Mouse (Mus musculus): Measurements from ENCODE around the gene Prkd1.

Prkd1 gene

DNA sequence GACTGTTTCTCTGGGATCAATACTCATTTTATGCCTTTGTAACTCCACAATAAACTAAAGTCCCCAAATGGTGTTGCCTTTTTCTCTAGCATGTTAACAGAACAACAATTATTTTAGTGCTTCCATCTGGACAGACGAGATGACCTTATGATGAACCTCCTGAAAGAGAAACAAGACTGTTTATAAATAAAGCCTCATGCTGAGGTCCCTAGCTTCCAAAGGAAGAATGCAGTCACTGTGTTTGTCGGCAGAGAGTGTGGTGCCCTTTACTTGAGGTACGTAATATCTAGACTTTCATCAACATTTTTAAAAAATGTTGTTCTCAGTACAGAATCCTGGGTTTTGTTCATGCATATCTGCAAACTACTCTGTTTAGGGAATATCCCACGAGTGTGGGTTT, 90.7 kb downstream of the Prkd1 start:
- peak; percentile 70 for DNase-seq (ENCODE audit: inconsistent ontology term)

DNA sequence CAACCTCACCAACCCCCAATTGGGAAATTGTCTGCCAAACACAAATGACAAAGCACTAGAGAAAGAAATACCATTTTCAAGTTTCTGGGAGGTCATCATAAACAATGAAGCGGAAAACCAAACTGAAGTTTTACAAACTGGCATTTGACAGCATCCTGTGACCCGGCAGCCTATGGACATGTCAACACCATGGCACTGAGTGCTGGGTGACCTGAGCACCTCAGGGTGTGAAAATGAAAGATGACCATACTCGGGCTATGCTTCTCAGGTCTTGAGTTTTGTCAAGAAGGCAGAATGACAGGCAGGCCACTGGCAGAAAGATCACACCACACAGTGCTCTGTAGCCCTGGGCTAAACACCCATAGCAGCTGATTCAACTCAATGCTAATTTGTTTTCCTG, 94.7 kb downstream of the Prkd1 start:
- DNase-seq (ENCODE audit: inconsistent ontology term) = no peak

DNA sequence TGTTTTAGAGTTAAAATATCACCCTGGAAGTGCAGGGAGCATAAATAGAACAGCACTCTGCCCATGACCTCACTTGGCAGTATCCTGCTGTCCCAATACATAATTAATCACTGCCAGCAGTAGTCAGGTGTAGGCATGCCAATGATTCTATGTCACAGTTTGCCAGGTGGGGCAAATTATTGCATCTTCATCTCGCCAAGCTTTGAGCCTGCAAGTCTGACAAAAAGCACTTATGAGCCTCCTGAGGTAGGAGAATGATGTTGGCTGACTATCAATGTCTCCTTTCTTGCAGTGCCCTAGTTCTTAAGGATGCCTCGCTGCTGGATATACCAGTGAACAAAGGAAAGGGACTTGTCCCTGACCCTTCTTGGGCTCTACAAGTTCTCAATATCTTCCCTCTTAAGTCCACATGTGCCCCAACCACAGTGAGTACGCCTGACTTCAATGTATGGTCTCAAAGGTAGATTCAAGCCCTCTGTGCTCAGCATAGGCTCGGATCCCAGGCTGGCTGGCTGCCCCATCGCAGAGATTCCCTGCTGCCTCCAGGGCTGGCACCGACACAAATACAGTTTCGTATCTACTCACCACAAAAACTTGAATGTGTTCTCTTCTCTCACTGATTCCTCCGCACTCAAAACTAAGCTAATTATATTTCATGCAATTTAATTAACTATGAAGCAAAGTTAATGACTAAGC, 98.9 kb downstream of the Prkd1 start:
- DNase-seq (ENCODE audit: inconsistent ontology term) = peak; percentile 82

DNA sequence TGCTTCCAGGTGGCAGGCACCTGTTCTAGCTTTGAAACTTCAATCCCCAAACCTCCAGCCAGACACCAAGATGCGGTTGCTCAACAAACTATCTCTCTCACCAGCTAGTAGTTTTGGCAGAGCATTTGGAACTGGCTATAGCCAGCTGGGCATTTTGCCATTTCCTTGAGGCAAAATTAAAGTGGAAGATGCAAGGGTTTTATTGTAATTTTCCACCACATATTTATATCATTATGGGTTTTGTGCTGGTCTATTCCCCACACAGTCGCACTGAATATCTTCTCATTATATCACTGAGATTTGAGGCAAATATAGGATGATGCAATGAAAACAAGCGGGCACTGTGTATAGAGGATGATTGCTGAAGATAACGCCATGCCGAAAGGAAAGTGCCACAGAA, 102.5 kb downstream of the Prkd1 start:
- DNase-seq (ENCODE audit: inconsistent ontology term) = peak; percentile 70

DNA sequence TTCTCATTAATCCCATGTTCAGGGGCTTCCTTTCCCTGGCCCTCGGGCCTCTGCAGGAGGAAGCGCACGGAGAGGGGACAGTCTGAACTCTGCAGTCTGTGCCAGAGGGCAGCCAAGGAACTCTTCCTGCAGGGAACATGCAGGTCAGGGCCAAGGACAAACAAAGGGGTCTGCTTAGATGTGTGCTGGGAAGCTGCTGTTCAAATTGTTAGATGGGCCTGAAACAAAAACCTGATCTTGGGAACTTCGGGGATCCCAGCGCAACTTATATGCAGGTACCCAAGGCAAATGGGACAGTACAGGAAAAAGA, 103.3 kb downstream of the Prkd1 start:
- no peak for DNase-seq (ENCODE audit: inconsistent ontology term)

DNA sequence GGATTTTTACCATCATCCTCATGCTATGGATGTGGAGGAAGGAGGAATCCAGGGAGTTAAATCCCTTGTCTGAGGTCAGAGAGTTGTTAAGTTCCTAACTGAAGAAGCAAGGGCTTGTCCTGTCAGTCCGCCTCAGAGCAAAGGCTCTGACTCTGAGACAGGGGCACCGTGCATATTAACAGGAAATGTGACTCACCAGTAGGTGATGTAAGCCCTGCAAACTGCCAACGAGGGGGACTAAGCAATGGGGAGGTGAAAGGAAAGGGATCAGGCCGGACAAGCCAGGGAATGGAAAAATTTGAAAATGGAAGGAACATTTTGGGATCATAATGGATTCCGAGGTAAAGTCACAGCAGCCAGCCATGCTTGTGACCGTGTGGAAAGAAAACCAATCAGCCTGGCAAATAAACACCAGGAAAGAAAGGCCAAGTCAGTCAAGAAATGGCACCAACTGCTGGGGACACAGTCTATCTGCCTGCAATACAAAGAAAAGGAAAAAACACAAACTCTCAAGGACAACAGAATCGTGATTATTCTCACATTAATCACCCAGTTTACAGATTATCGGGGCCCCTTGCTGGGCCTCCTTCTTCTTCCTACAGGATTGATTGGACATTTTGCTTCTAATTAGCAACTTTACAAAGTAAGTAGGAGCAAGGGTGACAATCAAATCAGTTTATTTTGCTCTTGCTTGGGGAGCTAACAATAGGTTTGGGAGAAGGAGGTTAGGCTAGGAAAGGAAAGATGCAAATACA, 103.9 kb downstream of the Prkd1 start:
- DNase-seq (ENCODE audit: inconsistent ontology term) = peak; percentile 73

DNA sequence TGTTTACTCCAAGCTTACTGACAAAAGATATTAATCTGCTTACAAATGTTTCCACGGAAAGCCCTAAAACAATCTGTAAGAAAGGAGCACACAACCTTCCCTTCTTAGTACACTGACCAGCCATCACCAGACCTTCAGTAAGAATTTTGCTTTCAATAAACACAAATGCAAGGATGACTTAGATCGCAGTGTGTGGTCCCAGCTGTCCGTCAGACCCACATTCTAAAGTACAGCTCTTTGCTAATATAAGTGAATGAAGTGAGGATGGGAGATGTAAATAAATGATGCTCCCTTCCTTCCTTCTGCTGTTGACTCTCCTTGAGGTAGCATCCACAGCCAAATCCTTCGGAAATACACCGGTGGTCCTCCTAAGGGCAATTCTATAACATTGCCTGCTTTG, 108.1 kb downstream of the Prkd1 start:
- no peak for DNase-seq (ENCODE audit: inconsistent ontology term)

DNA sequence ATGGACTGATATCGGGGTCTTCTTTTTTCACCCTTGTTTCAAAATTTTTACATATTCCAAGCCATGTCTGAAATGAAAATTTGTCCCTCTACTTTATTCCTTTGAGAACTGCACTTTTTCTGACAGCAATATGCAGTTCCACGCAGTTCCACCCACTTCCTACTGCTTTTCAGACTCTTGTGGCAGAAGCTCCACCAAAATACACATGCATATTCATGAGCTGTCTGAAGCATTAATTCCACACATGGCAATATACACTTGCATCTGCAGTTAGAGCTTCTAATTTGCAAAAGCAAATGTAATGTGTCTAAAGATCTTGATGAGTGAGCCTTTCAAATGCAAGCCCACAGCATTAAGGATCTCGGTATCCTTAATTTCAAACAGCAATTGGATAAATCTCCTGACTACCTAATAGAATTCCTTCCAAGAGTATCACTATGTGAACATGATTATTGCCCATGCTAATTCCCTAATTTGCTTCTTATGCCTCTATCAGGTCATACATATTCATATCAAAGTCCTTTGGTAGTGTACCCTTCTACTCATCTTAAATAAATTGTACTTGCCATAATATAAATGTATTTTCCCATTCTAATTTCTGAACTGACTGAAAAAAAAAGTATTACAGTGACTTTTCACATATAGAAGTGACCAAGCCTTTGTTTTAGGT, 110.5 kb downstream of the Prkd1 start:
- no peak for DNase-seq (ENCODE audit: inconsistent ontology term)

DNA sequence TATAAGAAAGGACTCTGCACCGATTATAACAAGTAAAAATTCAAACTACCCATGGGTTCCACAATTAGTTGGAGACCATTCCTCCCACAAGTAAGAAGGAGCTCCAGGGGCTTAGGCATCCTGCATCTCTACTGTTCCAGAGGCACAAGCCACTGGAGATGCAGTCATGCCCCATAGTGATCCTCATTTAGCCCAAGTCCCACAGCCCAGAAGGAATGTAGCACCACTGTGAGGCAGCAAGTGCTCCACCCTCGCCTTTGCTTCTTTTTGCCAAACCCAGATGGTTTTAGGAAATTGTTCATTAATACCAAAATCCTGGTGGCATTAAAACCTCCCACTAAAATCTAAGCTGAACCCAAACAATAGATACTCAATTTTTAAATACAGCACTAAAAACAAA, 111.1 kb downstream of the Prkd1 start:
- no peak for DNase-seq (ENCODE audit: inconsistent ontology term)

DNA sequence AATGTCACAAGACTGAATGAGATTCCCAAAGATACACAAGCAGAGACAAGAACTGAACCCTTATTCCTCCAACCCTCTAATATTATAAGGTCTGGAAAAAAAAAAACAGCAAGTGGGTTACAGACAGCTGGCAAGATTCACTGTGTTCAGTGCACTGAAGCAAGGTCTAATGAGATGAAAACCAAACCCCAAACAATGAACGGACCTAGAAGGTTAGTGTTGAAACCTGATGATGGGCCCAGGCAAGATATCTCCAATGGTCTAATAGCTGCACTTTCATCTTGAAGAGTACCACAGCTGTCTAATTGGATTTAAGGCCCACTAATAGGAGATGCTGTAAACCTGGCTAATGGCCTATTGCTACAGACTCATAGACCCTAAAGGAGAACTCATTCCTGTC, 111.9 kb downstream of the Prkd1 start:
- DNase-seq (ENCODE audit: inconsistent ontology term) = no peak

DNA sequence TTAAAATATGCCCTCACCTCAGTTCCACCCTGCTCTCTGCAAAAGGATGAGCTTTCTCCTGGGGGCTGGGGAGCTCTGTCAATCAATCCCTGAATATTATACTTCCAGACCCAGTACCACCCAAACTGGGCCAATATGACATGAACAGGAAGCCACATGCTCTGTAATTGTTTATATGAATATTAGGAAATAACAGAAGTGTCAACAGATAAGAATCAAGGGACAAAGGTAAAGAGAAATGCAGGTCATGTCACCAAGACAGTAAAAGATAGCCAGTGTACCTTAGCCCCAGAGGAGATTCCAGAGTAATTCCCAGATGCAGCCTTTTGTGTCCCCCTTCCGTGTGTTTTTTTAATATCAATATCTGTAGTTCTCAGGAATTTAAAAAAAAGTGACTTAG, 120.3 kb downstream of the Prkd1 start:
- no peak for DNase-seq (ENCODE audit: inconsistent ontology term)

DNA sequence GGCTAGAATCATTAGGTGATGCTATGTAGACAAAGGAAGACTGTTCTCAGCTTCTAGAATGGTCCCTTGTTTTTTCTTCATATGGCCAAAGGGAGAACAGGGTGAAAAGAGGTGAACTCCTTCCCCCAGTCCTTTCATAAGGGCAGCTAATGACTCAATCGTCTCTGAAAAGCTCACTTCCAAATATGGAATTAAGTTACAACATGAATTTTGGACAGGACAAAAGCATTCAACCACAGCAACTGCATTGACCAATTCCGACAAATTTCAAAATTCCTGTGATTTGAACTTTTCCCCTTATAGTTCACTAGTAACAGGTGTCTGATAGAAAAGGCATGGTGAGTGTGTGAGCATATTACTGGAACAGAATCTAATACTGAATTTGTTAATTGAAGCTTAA, 124.8 kb downstream of the Prkd1 start:
- DNase-seq (ENCODE audit: inconsistent ontology term) = peak; percentile 91

DNA sequence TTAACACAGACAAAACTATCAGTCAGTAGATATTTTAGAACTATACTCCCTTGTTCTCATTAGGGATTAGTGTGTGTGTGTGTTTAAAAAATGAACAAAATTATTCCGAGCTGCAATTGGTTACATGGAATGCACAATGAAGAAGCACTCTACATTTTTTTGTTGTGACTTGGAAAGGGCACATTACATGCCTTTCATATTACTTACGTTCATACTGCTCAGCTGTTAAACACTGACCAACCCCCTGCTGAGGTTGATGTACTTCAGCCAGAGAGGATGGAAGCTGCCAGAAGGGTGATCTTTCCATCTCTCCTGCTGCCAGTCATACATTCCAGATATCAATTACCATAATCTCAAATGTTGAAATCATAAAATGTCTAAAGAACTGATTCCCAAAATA, 134.4 kb downstream of the Prkd1 start:
- peak; percentile 90 for DNase-seq (ENCODE audit: inconsistent ontology term)

DNA sequence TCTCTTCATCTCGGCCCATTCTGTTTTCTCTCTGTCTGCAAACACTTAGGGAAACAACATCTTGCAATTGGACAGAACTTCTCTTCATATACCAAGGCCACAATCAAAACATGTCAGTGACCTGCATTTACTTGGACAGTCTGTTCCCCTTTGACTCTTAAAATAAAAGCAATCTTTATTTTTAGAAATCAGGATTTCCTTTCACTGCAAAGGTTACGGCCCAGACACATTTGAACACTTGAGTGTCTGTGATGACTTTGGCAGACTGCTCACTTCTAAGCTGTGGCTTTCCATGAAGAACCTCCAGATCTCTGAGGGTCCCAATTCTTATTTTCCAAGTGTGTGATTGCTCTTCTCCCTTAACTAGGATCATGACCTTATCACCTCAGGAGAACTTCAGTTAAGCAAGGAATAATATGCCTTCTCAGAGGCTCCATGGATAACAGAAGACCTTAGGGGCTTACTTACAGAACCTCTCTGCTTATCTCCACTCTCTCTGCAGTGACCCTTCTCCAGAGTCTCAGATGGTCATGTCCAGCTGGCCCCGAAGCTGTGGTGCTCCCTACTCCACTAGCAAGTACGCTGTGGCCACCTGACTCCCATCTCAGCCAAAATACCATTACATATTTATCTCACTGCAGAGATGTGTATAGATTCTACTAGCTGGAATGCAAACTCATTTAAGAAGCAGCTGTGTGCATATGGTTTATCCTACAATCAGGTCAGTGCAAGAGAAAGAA, 137.2 kb downstream of the Prkd1 start:
- no peak for DNase-seq (ENCODE audit: inconsistent ontology term)

DNA sequence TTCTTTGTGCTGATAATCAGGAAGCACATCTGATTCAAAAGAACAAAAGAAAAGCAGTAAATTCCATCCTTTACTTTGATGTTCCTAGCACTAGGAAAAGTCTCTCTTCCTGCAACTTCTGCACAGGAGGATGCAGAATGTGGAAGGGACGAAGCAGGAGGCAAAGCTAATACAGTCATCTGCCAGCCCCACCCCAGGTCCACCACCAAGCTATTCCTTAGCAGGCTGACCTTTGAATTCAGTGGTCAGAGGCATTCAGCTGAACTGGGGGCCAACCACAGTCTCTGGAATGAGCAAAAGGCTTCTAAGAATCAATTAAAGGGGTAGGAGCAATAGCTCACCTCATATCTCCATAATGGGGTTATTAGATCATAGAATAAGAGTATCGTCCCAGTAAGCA, 140.1 kb downstream of the Prkd1 start:
- DNase-seq (ENCODE audit: inconsistent ontology term) = peak; percentile 46

DNA sequence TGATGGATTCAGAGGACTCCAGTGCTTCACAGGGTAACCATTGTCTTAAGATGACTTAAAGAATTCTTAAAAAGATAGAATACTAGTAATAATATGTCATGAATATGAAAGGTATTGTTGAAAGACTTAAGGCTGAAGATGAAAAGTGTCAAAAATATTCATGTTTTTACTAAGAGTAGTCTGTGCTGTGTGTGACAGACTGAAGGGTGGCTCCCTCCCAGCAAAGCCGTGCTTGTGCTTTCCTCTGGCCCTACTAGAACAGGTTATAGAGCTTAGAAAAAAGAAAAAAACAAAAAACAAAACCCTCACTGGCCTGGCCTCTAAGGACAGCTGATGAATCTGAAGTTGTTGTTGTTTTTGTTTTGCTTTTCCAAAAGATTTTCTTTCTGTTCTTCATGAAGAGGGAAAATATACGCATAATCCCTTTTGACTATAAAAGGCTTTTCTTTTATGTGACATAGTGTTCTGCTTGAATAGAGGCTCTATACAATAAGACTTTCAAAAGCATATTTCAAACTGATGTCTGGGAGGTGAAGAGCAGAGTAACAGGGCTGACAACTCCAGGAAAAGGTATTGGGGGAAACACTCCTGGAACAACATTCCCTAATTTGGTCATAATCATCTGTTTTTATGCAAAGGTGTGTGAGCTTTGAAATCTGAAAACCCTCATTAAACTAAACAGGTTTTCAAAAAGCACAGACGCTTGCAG, 148.9 kb downstream of the Prkd1 start:
- DNase-seq (ENCODE audit: inconsistent ontology term) = no peak

DNA sequence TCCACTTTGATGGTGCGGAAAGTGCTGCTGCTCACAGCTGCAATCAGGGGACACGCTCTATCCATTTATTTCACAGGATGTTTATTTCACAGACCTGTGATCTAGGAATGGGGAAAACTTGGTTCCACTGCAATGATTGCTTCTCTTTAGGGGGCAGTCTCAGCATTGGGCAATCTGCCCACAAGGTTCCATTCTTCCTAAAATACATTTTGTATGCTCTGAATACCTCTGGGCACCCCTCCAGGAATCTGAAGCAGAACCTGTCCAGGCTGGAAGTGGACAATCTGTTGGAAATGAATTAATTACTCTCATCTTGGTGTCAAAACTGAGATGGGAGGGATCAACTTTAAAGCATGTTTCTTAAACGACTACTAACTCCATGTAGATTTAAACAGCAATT, 152.9 kb downstream of the Prkd1 start:
- peak; percentile 36 for DNase-seq (ENCODE audit: inconsistent ontology term)

DNA sequence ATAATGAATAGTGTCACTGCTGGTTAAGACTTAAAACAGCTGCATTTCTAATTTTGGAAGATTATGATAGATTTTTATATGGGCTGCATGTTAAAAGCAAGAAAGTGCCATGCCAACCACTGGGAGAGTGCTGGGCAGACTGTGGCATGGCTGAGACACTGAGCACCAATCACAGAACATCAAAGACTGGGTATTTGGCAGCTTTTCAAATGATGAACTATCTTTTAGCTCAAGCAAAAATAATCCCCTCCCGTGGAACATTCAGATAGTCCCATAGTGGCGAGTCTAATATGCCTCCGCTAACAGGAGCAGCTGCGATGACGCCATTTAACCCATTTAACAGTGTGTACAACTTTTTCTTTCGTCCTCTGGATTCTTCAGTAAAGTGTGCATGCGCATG, 169.1 kb downstream of the Prkd1 start:
- DNase-seq (ENCODE audit: inconsistent ontology term) = peak; percentile 39

DNA sequence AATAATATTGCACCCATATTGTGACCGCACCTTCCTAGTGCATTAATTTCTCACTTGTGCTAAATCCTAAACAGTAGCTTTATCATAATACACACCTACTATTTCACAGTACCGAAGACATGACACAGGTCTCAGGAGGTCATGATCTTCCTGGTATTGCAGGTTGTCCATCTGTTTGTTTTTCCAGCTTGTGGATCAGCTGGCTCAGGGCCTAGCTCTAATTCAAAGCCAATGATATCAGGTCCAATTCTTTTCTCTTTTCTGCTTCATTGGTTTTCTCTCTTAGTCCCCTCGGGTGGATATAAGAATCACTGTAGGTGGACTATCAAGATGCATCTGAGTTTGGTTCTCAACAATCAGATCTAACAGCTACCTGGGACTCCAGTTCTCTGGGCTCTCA, 191.7 kb downstream of the Prkd1 start:
- no peak for DNase-seq (ENCODE audit: inconsistent ontology term)

DNA sequence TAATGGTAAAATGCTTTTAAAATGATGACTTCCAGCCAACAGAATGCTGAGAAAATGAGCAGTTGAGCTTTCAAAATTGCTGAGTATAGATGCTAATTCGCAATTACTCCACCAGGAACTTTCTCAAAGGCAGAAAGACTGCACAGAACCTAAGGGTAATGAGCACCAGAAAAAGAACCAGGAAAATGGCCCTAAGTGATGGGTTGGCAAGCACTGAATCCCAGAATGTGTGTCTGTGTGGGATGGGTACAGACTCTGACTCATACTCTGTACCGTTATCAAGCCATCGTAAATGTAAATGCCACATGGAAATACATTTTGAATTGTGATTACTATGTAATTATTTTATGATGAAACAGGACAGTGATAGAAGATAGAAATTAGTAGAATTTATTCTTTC, 197.1 kb downstream of the Prkd1 start:
- DNase-seq (ENCODE audit: inconsistent ontology term) = no peak

DNA sequence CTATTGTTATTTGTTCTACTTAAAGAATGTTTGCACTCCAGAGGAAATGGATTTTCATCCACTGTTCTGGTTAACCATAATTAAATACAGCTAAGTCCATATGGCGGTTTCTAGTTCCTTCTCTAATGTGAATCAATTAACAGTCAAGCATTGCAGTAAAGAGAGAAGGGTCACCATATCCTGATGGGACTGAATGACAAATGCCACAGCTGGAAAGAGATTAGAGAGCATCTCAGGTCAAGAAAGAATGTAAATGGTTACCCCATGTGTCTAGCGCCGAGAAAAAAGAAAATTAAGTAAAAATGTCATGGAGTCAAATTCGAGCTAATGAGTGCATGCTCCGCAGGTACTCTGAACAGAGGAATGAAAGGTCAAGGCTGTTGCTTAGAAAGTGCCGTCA, 212.2 kb downstream of the Prkd1 start:
- no peak for DNase-seq (ENCODE audit: inconsistent ontology term)
